Mouse (Mus musculus): Measurements from ENCODE around the gene Myh7.

GRCm38 (mm10) chr14:54995457-54996138 lies 1.2 kb upstream of the Myh7 start:
- TF ChIP-seq GATA1 (IDR thresholded peaks at IDR 0.05; ENCODE audit: borderline replicate concordance, low read length) = no peak
- TF ChIP-seq FLI1 (IDR thresholded peaks at IDR 0.05; ENCODE audit: low read length) = no peak
